Mouse (Mus musculus) right cerebral cortex, postnatal 4 days (tissue): ENCODE measurements around the gene Id1.
A peak's percentile ranks its signal among the peaks of the same experiment; 100 is the strongest.

Source experiments
- DNase-seq: peaks from one replicate; pipeline ENCODE4 v3.0.0-alpha.2; 2022

Gene Id1

DNA sequence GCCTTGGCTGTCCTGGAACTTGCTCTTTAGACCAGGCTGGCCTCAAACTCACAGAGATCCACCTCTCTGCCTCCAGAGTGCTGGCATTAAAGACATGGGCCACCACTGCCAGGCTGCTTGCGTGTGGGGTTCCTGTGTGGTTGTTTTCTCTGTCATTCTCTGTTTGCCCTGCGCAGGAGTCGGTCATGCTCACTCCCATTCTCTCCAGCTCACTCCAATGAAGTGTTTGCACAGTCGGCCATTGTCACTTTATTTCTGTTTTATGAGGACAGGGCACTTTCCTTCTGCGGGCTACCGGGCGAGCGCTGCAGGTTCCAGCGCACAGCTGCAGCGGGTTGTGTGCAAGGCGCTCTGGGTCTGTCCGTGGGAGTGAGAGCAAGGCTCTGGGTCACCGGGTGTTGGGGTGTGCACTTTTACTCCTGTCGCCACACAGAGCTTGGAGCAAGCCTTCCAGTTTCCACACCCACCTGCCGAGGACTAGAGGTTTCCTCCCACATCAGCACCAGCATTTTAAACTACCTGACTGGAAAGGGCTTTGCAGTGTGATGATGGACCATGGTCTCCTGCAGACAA, 10.8 kb upstream of the Id1 start:
- DNase-seq: no peak

DNA sequence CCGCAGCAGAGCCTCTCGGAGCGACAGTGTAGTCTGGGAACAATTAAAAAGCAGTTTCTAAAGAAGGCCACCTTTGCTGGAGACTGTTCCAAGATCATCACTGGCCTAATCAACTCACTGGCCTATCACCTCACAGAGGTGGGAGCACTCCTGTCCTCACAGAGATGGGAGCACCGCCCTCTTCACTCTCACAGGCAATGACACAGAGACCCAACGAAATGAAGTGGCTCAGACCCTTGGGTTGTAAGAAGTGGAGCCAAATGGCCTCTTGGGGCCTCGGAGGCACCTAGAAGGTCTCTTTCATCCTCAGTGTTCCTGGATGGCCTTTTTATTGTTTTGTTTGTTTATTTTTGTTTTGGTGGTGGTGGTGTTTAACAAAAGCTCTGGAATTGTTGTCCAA, 9.8 kb upstream of the Id1 start:
- no peak for DNase-seq

DNA sequence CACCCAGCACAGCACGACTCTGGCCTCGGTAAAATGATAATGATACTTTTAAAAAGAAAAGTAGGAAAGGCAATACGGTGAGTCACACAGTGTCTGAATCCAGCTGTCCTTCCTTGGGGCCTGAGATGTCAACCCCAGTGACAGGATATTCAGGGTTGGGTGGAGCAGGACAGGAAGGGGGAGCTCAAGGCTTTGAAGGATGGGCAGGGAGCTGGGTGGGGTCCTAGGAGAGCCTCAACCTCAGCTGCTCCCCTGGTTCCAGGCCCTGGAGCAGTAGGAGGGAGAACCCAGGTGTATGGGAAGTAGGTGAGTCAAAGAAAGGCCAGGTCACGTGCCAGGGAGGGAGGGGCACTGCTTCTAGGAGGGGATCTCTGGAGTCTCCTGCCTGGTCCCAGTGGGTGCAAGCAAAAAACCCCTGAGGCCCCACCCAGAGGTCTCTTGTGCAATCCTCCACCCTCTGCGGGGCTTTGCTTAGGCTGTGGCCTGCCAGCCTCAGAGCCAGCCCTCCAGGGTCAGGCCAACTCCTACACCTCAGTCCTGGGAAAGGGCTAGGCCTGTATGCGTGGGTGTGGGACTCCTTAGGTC, 9.2 kb upstream of the Id1 start:
- no peak for DNase-seq

- no peak for DNase-seq
These were observed 8.1 kb upstream of the Id1 start for GRCm38 (mm10) chr2:152727795-152728510.

DNA sequence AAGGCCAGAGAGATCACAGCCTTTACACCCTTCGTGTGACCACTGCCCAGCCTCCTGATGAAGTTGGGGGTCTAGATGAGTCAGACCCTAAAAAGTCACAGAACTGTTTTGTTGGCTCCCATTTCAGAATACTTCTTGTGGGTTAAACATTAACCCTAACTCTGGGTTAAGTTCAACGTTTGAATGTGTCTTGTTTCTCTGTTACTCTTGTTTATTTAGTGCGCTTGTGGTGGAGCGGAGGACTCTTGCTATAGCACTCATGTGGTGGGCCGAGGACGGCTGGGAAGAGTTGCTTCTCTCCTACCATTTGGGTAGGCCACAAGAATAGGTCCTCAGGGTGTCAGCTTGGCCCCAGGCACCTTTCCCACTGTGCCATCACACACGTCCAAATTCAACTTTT, 7.5 kb upstream of the Id1 start:
- DNase-seq: no peak

DNA sequence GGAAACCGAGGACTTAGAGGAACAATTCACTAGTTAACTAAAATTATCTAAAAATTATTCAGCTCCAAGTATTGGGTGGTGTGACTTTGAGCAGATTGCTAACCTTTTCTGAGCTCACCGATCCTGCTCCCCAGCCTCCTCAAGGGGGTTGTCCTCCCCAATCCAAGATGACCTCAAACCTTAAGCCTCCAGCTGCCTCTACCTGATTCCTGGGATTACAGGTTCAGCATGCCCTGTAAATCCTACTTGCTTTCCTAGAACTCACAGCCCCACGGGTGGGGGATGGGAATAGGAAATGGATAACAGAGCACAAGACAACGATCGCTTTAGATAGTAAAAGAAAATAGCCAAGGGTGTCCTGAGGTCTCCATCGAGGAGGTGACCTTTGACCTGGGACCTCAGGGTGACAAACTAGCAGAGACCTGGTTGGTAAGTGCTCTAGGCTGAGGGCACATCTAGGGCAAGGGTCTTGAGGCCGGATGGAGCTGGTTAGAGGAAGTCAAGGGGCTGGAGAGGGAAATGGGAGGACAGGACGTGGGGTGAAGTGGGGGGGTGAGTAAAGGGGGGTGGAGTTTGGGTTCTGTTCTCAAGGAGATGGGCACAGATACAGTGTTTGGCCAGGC, 6.9 kb upstream of the Id1 start:
- no peak for DNase-seq

- DNase-seq: no peak
These were observed 6.4 kb upstream of the Id1 start for GRCm38 (mm10) chr2:152729636-152730020.

GRCm38 (mm10) chr2:152733201-152733600, 2.9 kb upstream of the Id1 start:
- DNase-seq: no peak

GRCm38 (mm10) chr2:152734501-152734900, 1.6 kb upstream of the Id1 start:
- no peak for DNase-seq

GRCm38 (mm10) chr2:152734984-152735383, 1.1 kb upstream of the Id1 start:
- DNase-seq: peak; percentile 95

DNA sequence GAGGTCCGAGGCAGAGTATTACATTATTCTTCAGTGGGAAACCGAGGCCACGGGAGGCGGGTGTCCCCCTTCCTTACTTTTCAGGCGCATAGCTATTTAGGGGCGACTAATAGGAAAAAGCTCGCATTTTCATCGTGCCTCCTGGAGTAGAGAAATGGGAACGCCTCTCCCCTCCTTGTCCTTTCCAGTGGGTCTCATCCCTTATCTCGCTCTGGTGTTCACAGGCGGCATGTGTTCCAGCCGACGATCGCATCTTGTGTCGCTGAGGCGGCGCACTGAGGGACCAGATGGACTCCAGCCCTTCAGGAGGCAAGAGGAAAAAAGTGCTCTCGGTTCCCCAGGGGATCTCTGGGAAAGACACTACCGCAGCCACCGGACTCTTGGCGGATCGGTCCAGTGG, 697 bp downstream of the Id1 start:
- DNase-seq: no peak

GRCm38 (mm10) chr2:152737306-152738221, 1.5 kb downstream of the Id1 start:
- no peak for DNase-seq

DNA sequence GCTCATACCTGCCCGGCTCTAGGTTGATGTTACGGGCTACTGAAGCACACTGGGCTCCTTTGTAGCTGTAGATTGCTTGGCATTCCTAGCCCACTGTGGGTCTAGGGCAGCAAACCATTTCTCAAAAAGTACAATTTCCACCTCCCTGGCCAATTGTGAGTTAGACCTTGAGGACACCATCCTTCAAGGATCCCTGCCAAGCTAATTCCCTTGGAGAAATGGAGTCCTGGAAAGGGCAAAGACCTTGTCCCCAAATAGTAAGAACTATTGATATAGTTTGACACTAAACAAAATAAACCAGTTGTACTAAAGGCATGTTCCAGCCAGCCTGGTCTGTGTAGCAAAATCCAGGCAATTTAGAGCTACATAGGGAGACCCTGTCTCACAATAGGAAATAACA, 2.3 kb downstream of the Id1 start:
- DNase-seq: no peak

DNA sequence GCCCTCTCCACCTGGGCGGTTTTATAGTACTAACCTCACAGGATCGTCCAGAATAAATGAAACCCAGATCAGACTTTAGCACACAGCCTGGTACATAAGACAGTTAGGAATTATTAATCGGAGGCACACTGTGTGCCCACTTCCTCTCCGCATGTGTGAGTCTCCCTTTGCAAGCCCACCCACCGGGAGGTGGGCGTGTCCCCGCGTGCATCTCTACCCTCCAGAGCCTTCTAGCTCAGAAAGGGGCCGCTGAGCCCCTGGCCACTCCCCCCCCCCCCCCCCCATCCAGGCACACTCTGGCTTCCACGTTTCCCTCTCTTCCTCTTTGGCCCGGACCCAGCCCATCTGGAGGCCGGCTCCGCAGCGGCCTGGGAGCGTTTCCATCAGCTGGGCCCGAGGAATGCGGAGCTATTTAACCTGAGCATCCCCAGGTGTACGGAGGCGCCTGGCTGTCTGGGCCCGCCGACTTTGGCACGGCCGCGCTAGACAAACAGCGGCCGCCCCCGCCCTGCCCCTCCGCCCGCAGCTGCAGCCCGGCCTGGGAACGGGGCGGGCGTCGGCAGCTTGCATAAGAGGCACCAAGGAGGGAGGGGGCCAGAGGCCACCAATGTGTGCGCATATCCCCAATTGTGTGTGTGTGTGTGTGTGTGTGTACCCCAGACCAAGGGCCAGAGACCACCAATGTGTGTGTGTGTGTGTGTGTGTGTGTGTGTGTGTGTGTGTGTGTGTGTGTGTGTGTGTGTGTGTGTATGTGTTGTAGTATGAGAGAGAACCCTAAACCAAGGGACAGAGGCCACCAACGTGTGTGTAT, 3.2 kb downstream of the Id1 start:
- DNase-seq: peak; percentile 45

- DNase-seq: no peak
These were observed 3.8 kb downstream of the Id1 start for GRCm38 (mm10) chr2:152739842-152740260.

- DNase-seq: no peak
These were observed 4.4 kb downstream of the Id1 start for GRCm38 (mm10) chr2:152740490-152740889.

DNA sequence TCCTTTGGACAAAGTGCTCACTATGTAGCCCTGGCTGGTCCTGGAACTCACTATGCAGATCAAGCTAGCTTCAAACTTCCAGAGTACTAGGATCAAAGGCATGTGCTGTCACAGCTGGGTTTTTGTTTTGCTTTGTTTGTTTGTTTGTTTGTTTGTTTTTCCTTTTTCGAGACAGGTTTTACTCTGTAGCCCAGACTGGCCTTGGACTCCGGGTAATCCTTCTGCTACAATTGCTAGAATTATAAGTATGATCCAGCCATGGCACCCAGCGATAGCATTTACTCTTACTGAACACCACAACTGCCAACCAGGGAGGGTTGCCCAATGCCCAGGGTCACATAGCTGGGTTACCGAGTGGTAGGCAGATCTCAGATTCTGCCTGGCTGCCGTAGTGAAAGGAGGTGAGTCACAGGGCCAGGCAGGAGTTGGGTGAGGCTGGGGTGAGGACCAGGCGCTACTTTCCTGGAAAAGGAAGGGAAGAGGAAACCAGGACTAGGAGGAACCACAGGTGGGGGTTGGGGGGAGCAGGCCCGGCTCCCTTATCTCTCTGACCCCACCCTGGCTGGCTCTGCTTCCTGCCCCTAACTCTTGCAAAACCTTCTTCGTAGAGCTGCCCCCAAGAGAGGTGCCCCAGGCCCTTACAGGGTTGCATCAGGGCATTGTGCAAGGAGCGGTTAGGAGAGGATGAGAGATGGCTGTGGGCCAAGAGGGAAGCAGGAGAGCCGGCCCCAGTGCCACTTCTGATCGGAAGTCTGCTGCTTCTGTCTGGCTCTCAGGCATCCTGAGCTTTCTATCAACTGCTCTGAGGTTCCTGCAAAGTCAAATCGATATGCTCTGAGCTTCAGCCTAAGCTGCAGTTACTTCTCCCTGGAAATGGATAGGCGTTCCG, 5.3 kb downstream of the Id1 start:
- no peak for DNase-seq

DNA sequence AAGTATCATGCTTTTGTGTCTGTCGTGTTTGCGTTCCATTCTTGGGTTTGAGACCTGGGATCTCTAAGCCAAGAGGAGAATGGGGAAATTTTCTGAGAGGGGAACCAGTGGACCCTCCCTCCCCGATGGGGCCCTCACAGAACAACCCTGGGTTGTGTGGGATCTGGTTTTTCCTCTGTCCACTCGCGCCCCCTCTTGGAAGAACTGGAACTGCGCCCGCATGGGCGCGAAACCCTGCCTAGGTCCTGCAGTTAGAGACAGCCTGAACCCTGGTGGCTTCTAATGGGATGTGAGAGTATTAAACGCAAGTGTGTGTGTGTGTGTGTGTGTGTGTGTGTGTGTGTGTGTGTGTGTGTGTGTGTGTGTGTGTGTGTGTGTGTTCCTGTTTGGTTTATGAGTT, 6.4 kb downstream of the Id1 start:
- DNase-seq: peak; percentile 67

- no peak for DNase-seq
These were observed 18.1 kb downstream of the Id1 start, which contains the start of gene Cox4i2 for GRCm38 (mm10) chr2:152753944-152754711. Gene Cox4i2 (plus strand): TSS chr2:152754173.
